Mouse (Mus musculus) layer of hippocampus, adult 11-12 months (tissue): Measurements from ENCODE around the gene Fbln1.

Source experiments
- DNase-seq: peaks from one replicate; pipeline ENCODE4 v3.0.0; 2022; ENCODE audit warnings: low spot score

The Fbln1 gene

GRCm38 (mm10) chr15:85205792-85206702 is at the start of gene Fbln1:
Gene Fbln1, plus strand, starts transcription at chr15:85205949.
- DNase-seq, result peak; percentile 46

GRCm38 (mm10) chr15:85156198-85156597 is 49.6 kb upstream of the Fbln1 start:
- no peak for DNase-seq

- no peak for DNase-seq
Measured at GRCm38 (mm10) chr15:85161416-85161815, 44.3 kb upstream of the Fbln1 start.

GRCm38 (mm10) chr15:85162693-85163663 is 42.8 kb upstream of the Fbln1 start:
- no peak for DNase-seq

GRCm38 (mm10) chr15:85166433-85166933 is 39.3 kb upstream of the Fbln1 start:
- no peak for DNase-seq

GRCm38 (mm10) chr15:85167086-85167679 is 38.6 kb upstream of the Fbln1 start:
- no peak for DNase-seq

GRCm38 (mm10) chr15:85172054-85172453 is 33.7 kb upstream of the Fbln1 start:
- DNase-seq, result no peak

- DNase-seq, result no peak
Measured at GRCm38 (mm10) chr15:85173425-85173824, 32.3 kb upstream of the Fbln1 start.

GRCm38 (mm10) chr15:85174060-85174459 is 31.7 kb upstream of the Fbln1 start:
- DNase-seq, result no peak

GRCm38 (mm10) chr15:85177576-85177975 is 28.2 kb upstream of the Fbln1 start:
- DNase-seq, result no peak

- no peak for DNase-seq
Measured at GRCm38 (mm10) chr15:85178172-85178571, 27.6 kb upstream of the Fbln1 start.

- DNase-seq, result no peak
Measured at GRCm38 (mm10) chr15:85179528-85180180, 26.1 kb upstream of the Fbln1 start.

- DNase-seq, result no peak
Measured at GRCm38 (mm10) chr15:85180368-85180767, 25.4 kb upstream of the Fbln1 start.

GRCm38 (mm10) chr15:85182063-85182462 is 23.7 kb upstream of the Fbln1 start:
- no peak for DNase-seq

- no peak for DNase-seq
Measured at GRCm38 (mm10) chr15:85186916-85187315, 18.8 kb upstream of the Fbln1 start.

- DNase-seq, result no peak
Measured at GRCm38 (mm10) chr15:85188167-85188778, 17.5 kb upstream of the Fbln1 start.

- peak; percentile 44 for DNase-seq
Measured at GRCm38 (mm10) chr15:85200446-85201289, 5.1 kb upstream of the Fbln1 start.

- DNase-seq, result no peak
Measured at GRCm38 (mm10) chr15:85202199-85202598, 3.5 kb upstream of the Fbln1 start.

GRCm38 (mm10) chr15:85202787-85203186 is 3.0 kb upstream of the Fbln1 start:
- DNase-seq, result no peak

GRCm38 (mm10) chr15:85204383-85204782 is 1.4 kb upstream of the Fbln1 start:
- DNase-seq, result no peak
